In genomic region chr11:45239044-45239443, GRCm38 (mm10) we compare ENCODE assay signal across 18 mouse cellular contexts.
DNase-seq lines count a peak whose midpoint lies in the region; ATAC-seq and TF ChIP-seq lines count a peak whose summit lies in the region.
"Had no signal": no experiment of that assay in that cellular context is flagged by ENCODE, and none has a peak within 500 bp of the region (broad histone marks: within the 10 kb centered on the region; RNA-seq: fewer than 3 reads in every experiment).

No protein-coding gene starts in this region.

- H3K9ac ChIP-seq in lung, postnatal 0 days (replicated peaks; ENCODE audit: low read depth): no peak overlapping the region
- H3K9ac ChIP-seq in limb, embryonic 13.5 days: no peak overlapping the region
- H3K9ac ChIP-seq: embryonic facial prominence, embryonic 15.5 days; heart, embryonic 13.5 days; liver, embryonic 15.5 days had no signal

- no peak overlapping the region for H3K4me3 ChIP-seq in gastrocnemius, adult 2 months
- no peak overlapping the region for H3K4me3 ChIP-seq in lung, postnatal 0 days (ENCODE audit: low read depth, low read length)
- H3K4me3 ChIP-seq in limb, embryonic 13.5 days: no peak overlapping the region
- H3K4me3 ChIP-seq: embryonic facial prominence, embryonic 15.5 days; forebrain, embryonic 10.5 days; heart, embryonic 13.5 days; liver, embryonic 15.5 days; megakaryocyte, embryonic 14.5 days had no signal

- intact Hi-C loops in gastrocnemius, adult 2 months (cut with DNase I): no loop called here

- peak; percentile 62 for ATAC-seq in lung, postnatal 0 days
- ATAC-seq in limb, embryonic 13.5 days (ENCODE audit: low FRiP score, low read depth): no peak
- ATAC-seq: inflammation-experienced regulatory T-cells, adult 6 months; midbrain, embryonic 16.5 days had no signal

- no peak overlapping the region for H3K4me2 ChIP-seq in lung, postnatal 0 days (replicated peaks; ENCODE audit: low read depth, low read length)
- no peak overlapping the region for H3K4me2 ChIP-seq in limb, embryonic 13.5 days (replicated peaks)
- H3K4me2 ChIP-seq: embryonic facial prominence, embryonic 15.5 days; heart, embryonic 13.5 days; liver, embryonic 15.5 days had no signal

- no peak for DNase-seq in gastrocnemius, adult 2 months
- no peak for DNase-seq in gastrocnemius, postnatal 10 days
- DNase-seq in lung, postnatal 0 days (ENCODE audit: low spot score): peak; percentile 35
- no peak for DNase-seq in lung, postnatal 25 days (ENCODE audit: low spot score)
- no peak for DNase-seq in neural tube, embryonic 10.5 days (ENCODE audit: extremely low spot score, low spot score)
- no peak for DNase-seq in liver
- no peak for DNase-seq in cerebellum, adult 11-12 months
- DNase-seq: adrenal gland, adult 2 months; gastrocnemius, postnatal 36 days; kidney, adult 8-10 months had no signal

- peak overlapping the region; percentile 61; the same call in 1 of the 2 replicates for H3K27ac ChIP-seq in gastrocnemius, adult 2 months
- no peak overlapping the region for H3K27ac ChIP-seq in lung, postnatal 0 days (ENCODE audit: low read length)
- peak overlapping the region; percentile 4; the same call in 1 of the 2 replicates for H3K27ac ChIP-seq in limb, embryonic 13.5 days
- H3K27ac ChIP-seq: embryonic facial prominence, embryonic 15.5 days; forebrain, embryonic 10.5 days; heart, embryonic 13.5 days; liver, embryonic 15.5 days had no signal

- TF ChIP-seq CTCF in gastrocnemius, adult 2 months (IDR thresholded peaks at IDR 0.05): no peak
- no peak for TF ChIP-seq CTCF in lung, postnatal 0 days (IDR thresholded peaks at IDR 0.05)

- H3K9me3 ChIP-seq in lung, postnatal 0 days (ENCODE audit: low read length): no peaks in the 10 kb centered on the region
- H3K9me3 ChIP-seq in limb, embryonic 13.5 days: no peaks in the 10 kb centered on the region
- H3K9me3 ChIP-seq: embryonic facial prominence, embryonic 15.5 days; forebrain, embryonic 10.5 days; heart, embryonic 13.5 days; liver, embryonic 15.5 days had no signal

- WGBS in lung, postnatal 0 days: 38% methylated on average over 5 of the region's 5 CpGs
- 33% methylated on average over 5 of the region's 5 CpGs for WGBS in limb, embryonic 13.5 days

- H3K27me3 ChIP-seq in lung, postnatal 0 days (replicated peaks; ENCODE audit: insufficient read depth, low read length): no peaks in the 10 kb centered on the region
- H3K27me3 ChIP-seq in limb, embryonic 13.5 days: no peaks in the 10 kb centered on the region
- H3K27me3 ChIP-seq: embryonic facial prominence, embryonic 15.5 days; heart, embryonic 13.5 days; liver, embryonic 15.5 days; megakaryocyte, embryonic 14.5 days had no signal

- H3K36me3 ChIP-seq in lung, postnatal 0 days (ENCODE audit: insufficient read depth, low read length): no peaks in the 10 kb centered on the region
- no peaks in the 10 kb centered on the region for H3K36me3 ChIP-seq in limb, embryonic 13.5 days
- H3K36me3 ChIP-seq: embryonic facial prominence, embryonic 15.5 days; forebrain, embryonic 10.5 days; heart, embryonic 13.5 days; liver, embryonic 15.5 days had no signal

- 0 out of 2 replicates have a peak, but pooled peaks have one; percentile 35 for TF ChIP-seq EP300 in lung, postnatal 0 days (IDR thresholded peaks at IDR 0.05)

- no peaks in the 10 kb centered on the region for H3K4me1 ChIP-seq in lung, postnatal 0 days (ENCODE audit: insufficient read depth, low read depth, low read length)
- peaks cover 48% of the 10 kb centered on the region for H3K4me1 ChIP-seq in limb, embryonic 13.5 days
- H3K4me1 ChIP-seq: heart, embryonic 13.5 days; liver, embryonic 15.5 days; megakaryocyte, embryonic 14.5 days had no signal
